Mouse (Mus musculus): ENCODE results near the gene Exo5.

DNA sequence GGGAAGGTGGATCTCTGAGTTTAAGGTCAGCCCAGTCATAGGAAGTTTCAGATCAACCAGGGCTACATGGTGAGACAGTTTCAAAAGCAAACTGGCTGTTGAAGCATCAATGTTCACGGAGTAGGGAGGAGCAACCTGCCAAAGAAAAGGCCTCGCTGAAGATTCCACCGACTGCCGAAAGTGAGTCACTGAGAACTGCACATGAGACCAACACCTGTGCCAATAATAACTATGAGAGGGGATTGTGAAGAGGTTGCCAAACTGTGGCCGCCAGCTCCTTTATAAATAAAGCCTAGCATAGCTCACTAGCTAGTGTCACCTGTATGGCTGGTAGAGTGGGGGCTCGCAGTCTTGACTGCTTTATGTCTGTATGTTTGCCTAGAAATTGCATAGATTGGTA, 13.7 kb downstream of the Exo5 start:
- TF ChIP-seq CTCF (IDR thresholded peaks at IDR 0.05; ENCODE audit: control insufficient read depth, insufficient read depth, insufficient replicate concordance, low read depth, low read length), result no peak
- TF ChIP-seq POLR2A (IDR thresholded peaks at IDR 0.05; ENCODE audit: control insufficient read depth, low read depth, low read length), result no peak
